Mouse (Mus musculus) E14TG2a.4 (cell line): ENCODE data around the gene Mios.

Source experiments
- H3K27me3 ChIP-seq: 2 replicates; pipeline ENCODE4 v1.6.1; 2014; ENCODE audit warnings: low read length, control low read depth; ENCODE audit not compliant: insufficient read depth
- H3K36me3 ChIP-seq: 2 replicates; pipeline ENCODE4 v1.6.1; 2014; ENCODE audit warnings: low read length, control low read depth; ENCODE audit not compliant: insufficient read depth
- H3K4me1 ChIP-seq: replicated peaks from 2 replicates; pipeline ENCODE4 v1.6.1; 2014; ENCODE audit warnings: low read depth, low read length, control low read depth
- H3K4me3 ChIP-seq: replicated peaks from 2 replicates; pipeline ENCODE4 v1.5.1; 2014; ENCODE audit warnings: mild to moderate bottlenecking, low read length
- H3K9me3 ChIP-seq: 2 replicates; pipeline ENCODE4 v1.6.1; 2014; ENCODE audit warnings: low read length, control low read depth
- POU5F1 ChIP-seq: IDR thresholded peaks from 2 replicates; pipeline ENCODE4 v1.6.1; 2014; ENCODE audit warnings: low read length, borderline replicate concordance

Mios gene

DNA sequence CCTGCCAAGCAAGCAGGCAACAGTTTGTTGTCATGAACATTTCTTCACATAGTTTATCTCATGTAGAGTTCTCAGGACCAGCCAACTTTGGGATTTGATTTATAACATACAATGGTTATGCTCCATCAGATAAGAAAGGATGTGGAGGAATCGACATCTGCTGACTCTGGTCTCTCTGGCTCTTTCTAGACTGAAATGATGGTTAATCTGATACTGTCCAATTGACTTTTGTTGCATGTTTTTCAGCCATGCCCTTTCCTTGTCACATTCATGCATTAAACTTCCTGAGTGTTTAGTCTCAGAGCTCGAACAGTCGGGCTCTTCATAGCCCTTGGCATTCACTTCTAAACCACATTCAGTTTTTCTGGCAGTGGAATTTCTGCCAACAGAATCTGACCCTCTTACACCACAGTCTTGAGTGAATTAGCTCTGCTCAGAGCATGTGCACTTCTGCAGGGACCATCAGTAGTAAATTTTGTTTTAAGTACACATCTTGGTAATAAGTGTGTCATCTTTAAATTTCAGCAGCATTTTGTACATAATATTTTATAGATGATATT is 76.5 kb downstream of the Mios start:
- TF ChIP-seq POU5F1 = no peak
- Histone ChIP-seq H3K9me3 (no peaks in the 10 kb centered on the region), H3K4me1 (no peaks in the 10 kb centered on the region)

More for the DNA sequence above, 76.5 kb downstream of the Mios start:
- Histone ChIP-seq H3K36me3 (no peaks in the 10 kb centered on the region), H3K4me3 (no peak overlapping the region), H3K27me3 (no peaks in the 10 kb centered on the region)
